ENCODE assay signal across 13 mouse cellular contexts in the genomic region with DNA sequence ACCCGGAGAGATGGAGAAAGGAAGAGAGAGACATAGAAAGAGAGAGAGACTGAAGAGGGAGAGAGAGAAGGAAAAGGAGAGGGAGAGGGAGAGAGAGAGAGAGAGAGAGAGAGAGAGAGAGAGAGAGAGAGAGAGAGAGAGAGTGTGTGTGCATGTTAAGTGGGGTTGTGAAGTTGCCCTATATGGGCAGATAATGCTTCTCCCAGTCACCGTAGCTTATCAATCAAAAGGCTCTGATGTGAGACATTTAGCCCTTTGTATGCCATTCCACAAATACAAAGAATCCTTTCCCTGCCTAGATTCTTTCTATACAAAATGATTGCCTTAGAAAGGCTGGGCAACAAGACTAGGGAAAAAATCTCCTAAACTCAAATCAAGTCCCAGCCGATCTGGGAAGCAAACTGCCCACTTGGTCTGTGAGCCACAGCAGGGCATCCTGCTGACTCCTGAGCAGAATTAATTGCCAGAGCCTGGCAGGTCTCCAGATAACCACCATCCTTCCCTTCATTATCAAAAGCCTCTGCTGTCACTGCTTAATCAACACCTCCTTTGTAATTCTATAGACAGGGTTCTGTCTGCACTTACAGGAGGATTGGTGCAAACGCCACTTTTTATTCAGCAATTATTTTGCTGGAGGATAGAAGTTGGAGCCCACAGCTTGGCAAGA.
DNase-seq lines count a peak whose midpoint lies in the region; ATAC-seq lines count a peak whose summit lies in the region.
"Had no signal": no experiment of that assay in that cellular context is flagged by ENCODE, and none has a peak within 500 bp of the region (broad histone marks: within the 10 kb centered on the region; RNA-seq: fewer than 3 reads in every experiment).

No protein-coding gene starts in this region.

- no peak overlapping the region for H3K4me3 ChIP-seq in heart, embryonic 11.5 days (ENCODE audit: low read depth, low read length)
- H3K4me3 ChIP-seq in hindbrain, embryonic 12.5 days: no peak overlapping the region
- H3K4me3 ChIP-seq in kidney, embryonic 16.5 days (ENCODE audit: low read length): no peak overlapping the region
- H3K4me3 ChIP-seq: embryonic facial prominence, embryonic 10.5 days; limb, embryonic 12.5 days had no signal

- peaks cover 3% of the 10 kb centered on the region; the same call in 1 of the 2 replicates for H3K9me3 ChIP-seq in heart, embryonic 11.5 days (replicated peaks; ENCODE audit: control insufficient read depth, low read length)
- no peaks in the 10 kb centered on the region for H3K9me3 ChIP-seq in hindbrain, embryonic 12.5 days (replicated peaks)
- peaks cover 3% of the 10 kb centered on the region; the same call in 1 of the 2 replicates for H3K9me3 ChIP-seq in kidney, embryonic 16.5 days (ENCODE audit: low read length)
- H3K9me3 ChIP-seq: embryonic facial prominence, embryonic 10.5 days; limb, embryonic 12.5 days had no signal

- no peak for DNase-seq in heart, adult 9 months (ENCODE audit: low spot score in 2 of 2)
- DNase-seq in right cerebral cortex, postnatal 4 days: peak; percentile 28
- no peak for DNase-seq in right cerebral cortex, postnatal 25 days
- DNase-seq in kidney, postnatal 10 days: no peak
- no peak for DNase-seq in layer of hippocampus, adult 18-20 months (ENCODE audit: low spot score in 2 of 2)
- DNase-seq: lung, embryonic 14.5 days had no signal

- no peak overlapping the region for H3K9ac ChIP-seq in heart, embryonic 11.5 days (ENCODE audit: low read depth, low read length)
- H3K9ac ChIP-seq in hindbrain, embryonic 12.5 days: no peak overlapping the region
- H3K9ac ChIP-seq in kidney, embryonic 16.5 days (replicated peaks; ENCODE audit: low read length): no peak overlapping the region
- H3K9ac ChIP-seq: limb, embryonic 12.5 days; lung, embryonic 14.5 days had no signal

- peaks cover 5% of the 10 kb centered on the region; the same call in 1 of the 2 replicates for H3K4me1 ChIP-seq in heart, embryonic 11.5 days (ENCODE audit: control insufficient read depth, insufficient read depth, low read length)
- H3K4me1 ChIP-seq in hindbrain, embryonic 12.5 days: peaks cover 4% of the 10 kb centered on the region; the same call in 1 of the 2 replicates
- H3K4me1 ChIP-seq in kidney, embryonic 16.5 days (ENCODE audit: insufficient read depth, low read length): no peaks in the 10 kb centered on the region
- H3K4me1 ChIP-seq: embryonic facial prominence, embryonic 10.5 days; limb, embryonic 12.5 days had no signal

- no peaks in the 10 kb centered on the region for H3K27me3 ChIP-seq in heart, embryonic 11.5 days (ENCODE audit: control insufficient read depth, insufficient read depth, low read length)
- no peaks in the 10 kb centered on the region for H3K27me3 ChIP-seq in hindbrain, embryonic 12.5 days
- no peaks in the 10 kb centered on the region for H3K27me3 ChIP-seq in kidney, embryonic 16.5 days (ENCODE audit: insufficient read depth, low read length)
- H3K27me3 ChIP-seq: CH12.LX; limb, embryonic 12.5 days had no signal

- 26% methylated on average over 4 of the region's 4 CpGs for WGBS in heart, embryonic 11.5 days (ENCODE audit: insufficient replicate concordance)
- 26% methylated on average over 4 of the region's 4 CpGs for WGBS in hindbrain, embryonic 12.5 days
- 66% methylated on average over 4 of the region's 4 CpGs for WGBS in kidney, embryonic 16.5 days

- peak overlapping the region; percentile 14; the same call in 1 of the 2 replicates for H3K4me2 ChIP-seq in heart, embryonic 11.5 days
- no peak overlapping the region for H3K4me2 ChIP-seq in hindbrain, embryonic 12.5 days (replicated peaks)
- H3K4me2 ChIP-seq in kidney, embryonic 16.5 days (replicated peaks; ENCODE audit: low read depth, low read length): no peak overlapping the region
- H3K4me2 ChIP-seq: limb, embryonic 12.5 days; lung, embryonic 14.5 days had no signal

- no peak overlapping the region for H3K27ac ChIP-seq in heart, embryonic 11.5 days (ENCODE audit: low read depth, low read length)
- 0 out of 2 replicates have a peak overlapping the region, but pooled peaks have one; percentile 40 for H3K27ac ChIP-seq in hindbrain, embryonic 12.5 days
- H3K27ac ChIP-seq in kidney, embryonic 16.5 days (ENCODE audit: low read length): no peak overlapping the region
- H3K27ac ChIP-seq: embryonic facial prominence, embryonic 10.5 days; kidney, postnatal 0 days; limb, embryonic 12.5 days had no signal

- ATAC-seq in heart, embryonic 11.5 days (replicated peaks; ENCODE audit: insufficient number of reproducible peaks, low FRiP score, low TSS enrichment): no peak
- ATAC-seq in hindbrain, embryonic 12.5 days (ENCODE audit: low FRiP score): peak; percentile 79
- ATAC-seq in kidney, embryonic 16.5 days (ENCODE audit: low FRiP score, low TSS enrichment): no peak

- H3K36me3 ChIP-seq in heart, embryonic 11.5 days (ENCODE audit: control insufficient read depth, insufficient read depth, low read length): no peaks in the 10 kb centered on the region
- H3K36me3 ChIP-seq in hindbrain, embryonic 12.5 days: no peaks in the 10 kb centered on the region
- H3K36me3 ChIP-seq in kidney, embryonic 16.5 days (ENCODE audit: insufficient read depth, low read length): no peaks in the 10 kb centered on the region
- H3K36me3 ChIP-seq: embryonic facial prominence, embryonic 10.5 days; limb, embryonic 12.5 days had no signal
